Mouse (Mus musculus) thymus, postnatal 10 days (tissue): ENCODE measurements around the gene Gstt1.

ENCODE experiments used
- DNase-seq, 2 experiments: peaks; one replicate each; pipeline ENCODE4 v3.0.0; 2021; ENCODE audit warnings: low spot score in 2 of 2

Gene Gstt1

DNA sequence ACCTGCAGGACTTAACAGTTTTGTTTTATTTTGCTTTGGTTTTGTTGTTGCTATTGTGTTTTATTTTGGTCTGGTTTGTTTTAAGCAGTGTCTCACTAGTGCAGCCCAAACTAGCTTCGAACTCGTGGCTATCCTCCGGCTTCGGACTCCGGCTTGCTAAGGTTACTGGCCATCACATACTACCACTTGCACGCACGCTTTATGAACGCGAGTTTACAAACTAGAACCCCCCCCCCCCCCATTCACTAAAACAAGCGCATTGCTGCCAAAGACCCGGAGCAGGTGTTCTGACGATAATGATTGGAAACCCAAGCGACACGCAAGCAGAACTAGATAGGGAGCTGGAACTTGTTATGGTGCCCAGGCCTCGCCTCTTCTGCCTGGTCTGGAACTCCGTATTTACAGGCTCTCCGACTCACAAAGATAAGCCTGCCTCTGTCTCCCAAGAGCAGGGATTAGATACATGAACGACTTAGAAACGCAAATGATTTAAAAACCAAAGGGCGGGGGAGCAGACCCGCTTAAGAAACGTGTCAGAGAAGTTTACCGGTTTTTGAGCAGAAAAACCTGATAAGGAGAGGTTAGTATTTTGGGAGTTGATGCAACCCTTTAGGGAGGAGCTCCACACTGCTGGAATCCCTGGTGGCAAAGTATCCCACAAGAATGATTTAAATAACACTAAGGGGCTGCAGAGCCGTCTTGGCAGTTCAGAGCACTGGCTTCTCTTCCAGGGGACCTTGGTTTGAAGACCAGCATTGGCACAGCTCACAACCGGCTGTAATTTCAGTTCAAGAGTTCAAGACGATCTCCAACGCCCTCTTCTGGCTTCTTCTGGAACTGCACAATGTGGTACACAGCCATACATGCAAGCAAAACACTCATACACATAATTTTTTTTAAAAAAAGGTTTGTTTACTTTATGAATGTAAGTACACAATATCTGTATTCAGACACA is 33.6 kb downstream of the Gstt1 start:
- peak; percentile 66 to 76 for DNase-seq

- peak; percentile 96 to 97 for DNase-seq
Measured at GRCm38 (mm10) chr10:75763682-75764518, 34.5 kb downstream of the Gstt1 start, which contains the start of gene Cabin1. Gene Cabin1 (minus strand): TSS chr10:75764341.

- no peak for DNase-seq
Measured at GRCm38 (mm10) chr10:75762413-75762812, 36.0 kb downstream of the Gstt1 start.

GRCm38 (mm10) chr10:75760311-75760710 is 38.1 kb downstream of the Gstt1 start:
- no peak for DNase-seq

GRCm38 (mm10) chr10:75756719-75757118 is 41.7 kb downstream of the Gstt1 start:
- DNase-seq = no peak

DNA sequence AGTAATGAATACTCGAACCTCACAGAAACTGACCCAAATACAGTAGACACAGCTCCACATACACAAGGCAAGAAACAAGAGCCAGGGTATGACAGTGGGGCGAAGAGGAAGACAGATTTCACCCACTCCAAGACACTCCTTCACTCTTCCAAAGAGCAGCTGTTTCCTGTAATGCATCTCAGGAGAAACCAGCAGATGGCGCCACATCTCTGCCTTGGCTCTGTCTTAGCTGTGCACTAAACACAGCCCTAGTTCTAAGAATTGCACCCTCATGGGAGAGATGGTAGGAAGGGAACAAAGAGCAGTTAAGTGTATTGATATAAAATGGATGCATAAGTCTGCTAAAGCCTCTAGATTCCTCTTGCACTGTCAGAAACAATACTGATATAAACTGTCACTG is 54.4 kb downstream of the Gstt1 start:
- DNase-seq = peak; percentile 57 to 85

- no peak for DNase-seq
Measured at GRCm38 (mm10) chr10:75743369-75743768, 55.0 kb downstream of the Gstt1 start.

- DNase-seq = no peak
Measured at GRCm38 (mm10) chr10:75740866-75741265, 57.5 kb downstream of the Gstt1 start.
